Comparison of ENCODE assay signal across 8 mouse cellular contexts in the genomic region with DNA sequence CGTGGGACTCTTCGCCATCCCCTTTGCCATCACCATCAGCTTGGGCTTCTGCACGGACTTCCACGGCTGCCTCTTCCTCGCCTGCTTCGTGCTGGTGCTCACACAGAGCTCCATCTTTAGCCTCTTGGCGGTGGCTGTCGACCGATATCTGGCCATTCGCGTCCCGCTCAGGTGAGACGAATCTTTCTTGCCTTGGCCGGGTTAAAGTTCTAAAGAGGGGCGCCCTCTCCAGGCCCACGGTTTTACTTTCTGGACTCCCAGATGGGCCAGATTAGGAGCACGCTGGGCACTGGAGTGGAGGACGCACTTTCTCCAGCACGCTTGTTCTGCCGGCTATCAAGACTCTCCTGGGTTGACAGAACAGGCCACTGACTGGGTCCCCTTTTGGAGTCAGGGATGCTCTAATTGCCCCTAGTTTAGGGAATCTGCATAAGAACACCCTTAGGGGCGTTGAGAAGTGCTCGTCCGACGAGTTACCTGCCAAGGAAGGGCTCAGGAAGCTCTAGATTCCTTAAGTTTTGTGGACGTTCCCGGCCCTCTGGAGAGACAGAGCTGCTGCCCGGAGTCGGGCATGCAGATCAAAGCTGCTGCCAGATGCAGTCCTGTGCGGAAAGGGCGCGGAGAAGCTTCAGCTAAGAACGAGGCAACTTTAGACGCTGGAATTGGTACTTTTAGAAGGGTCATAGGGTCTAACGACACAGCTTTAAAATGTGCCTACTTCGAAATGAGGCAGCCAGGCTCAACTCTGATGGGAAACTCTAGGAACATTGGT. TPM values are rescaled to one million over a fixed set of nuclear protein-coding genes. Genes with fewer than 3 reads are reported as not detected.
DNase-seq lines count a peak whose midpoint lies in the region; ATAC-seq and TF ChIP-seq lines count a peak whose summit lies in the region.

No protein-coding gene starts in this region.

- H3K4me2 ChIP-seq in heart, postnatal 0 days (ENCODE audit: low read depth, low read length): peak overlapping the region; percentile 96

- no peak overlapping the region for H3K27ac ChIP-seq in ES-Bruce4 (ENCODE audit: insufficient read depth, low read length)
- H3K27ac ChIP-seq in heart, postnatal 0 days (ENCODE audit: low read depth): no peak overlapping the region

- ATAC-seq in heart, postnatal 0 days (ENCODE audit: insufficient read depth, low read depth): no peak; the same call in 1 of the 2 replicates
- 0 out of 2 replicates have a peak, but pooled peaks have one; percentile 13 for ATAC-seq in megakaryocyte-erythroid progenitor cell, adult 5-6 weeks (replicated peaks; ENCODE audit: low FRiP score, low TSS enrichment, poor library complexity, severe bottlenecking)

- H3K9ac ChIP-seq in ES-Bruce4 (ENCODE audit: low read depth, poor library complexity, severe bottlenecking): peak overlapping the region; percentile 62
- peak overlapping the region; percentile 10; the same call in 1 of the 2 replicates for H3K9ac ChIP-seq in heart, postnatal 0 days (replicated peaks; ENCODE audit: low read depth, low read length)

- no peaks in the 10 kb centered on the region for H3K36me3 ChIP-seq in ES-Bruce4 (ENCODE audit: control insufficient read depth, insufficient read depth, low read length, poor library complexity, severe bottlenecking)
- H3K36me3 ChIP-seq in heart, postnatal 0 days (replicated peaks; ENCODE audit: control insufficient read depth, insufficient read depth, low read length): no peaks in the 10 kb centered on the region

- no peaks in the 10 kb centered on the region for H3K4me1 ChIP-seq in ES-Bruce4 (ENCODE audit: control insufficient read depth, insufficient read depth, low read length)
- H3K4me1 ChIP-seq in heart, postnatal 0 days (ENCODE audit: control insufficient read depth, insufficient read depth): peaks cover 8% of the 10 kb centered on the region

- no peak for TF ChIP-seq POLR2A in ES-Bruce4 (IDR thresholded peaks at IDR 0.05; ENCODE audit: insufficient read depth, low read length)

- peak overlapping the region; percentile 70 for H3K4me3 ChIP-seq in ES-Bruce4 (ENCODE audit: low read depth, low read length)
- peak overlapping the region; percentile 58 for H3K4me3 ChIP-seq in heart, postnatal 0 days (ENCODE audit: low read depth, low read length)

- TF ChIP-seq EP300 in ES-Bruce4 (IDR thresholded peaks at IDR 0.05; ENCODE audit: insufficient read depth, low read depth, low read length): no peak
- TF ChIP-seq EP300 in heart, postnatal 0 days (IDR thresholded peaks at IDR 0.05; ENCODE audit: low read depth): no peak

- peak; percentile 12 for TF ChIP-seq CTCF in ES-Bruce4 (IDR thresholded peaks at IDR 0.05; ENCODE audit: low read depth, low read length)
- no peak for TF ChIP-seq CTCF in heart, postnatal 0 days (IDR thresholded peaks at IDR 0.05; ENCODE audit: low read depth)

- peaks cover 4% of the 10 kb centered on the region for H3K27me3 ChIP-seq in ES-Bruce4 (ENCODE audit: control insufficient read depth, insufficient read depth, low read length, poor library complexity, severe bottlenecking)
- peaks cover 47% of the 10 kb centered on the region for H3K27me3 ChIP-seq in heart, postnatal 0 days (ENCODE audit: control insufficient read depth, insufficient read depth, low read length)

- WGBS in heart, postnatal 0 days: 6% methylated on average over 35 of the region's 35 CpGs

- peaks cover 3% of the 10 kb centered on the region; the same call in 1 of the 2 replicates for H3K9me3 ChIP-seq in ES-Bruce4 (replicated peaks; ENCODE audit: control insufficient read depth, insufficient read depth, low read length, poor library complexity, severe bottlenecking)
- no peaks in the 10 kb centered on the region for H3K9me3 ChIP-seq in heart, postnatal 0 days (replicated peaks; ENCODE audit: control insufficient read depth, low read length)

- peak; percentile 16 to 75 for DNase-seq in adrenal gland, adult (ENCODE audit: inconsistent age in 2 of 2, low spot score in 1 of 2)
- DNase-seq in adrenal gland, adult 8-10 months: no peak
- peak; percentile 30 for DNase-seq in cerebellum, postnatal 36 days
- DNase-seq in heart, postnatal 0 days (ENCODE audit: low spot score): no peak
- DNase-seq in kidney, postnatal 4 days: peak; percentile 65 to 75
- peak; percentile 68 for DNase-seq in yolk sac, embryonic 10.5 days (ENCODE audit: low spot score)

RNA-seq across cellular contexts. Expression of a gene that starts 0.7 kb away (rescaled TPM):
- 1 to 10 TPM; 1.0 to 2.8 (median 1.2) TPM for total RNA-seq in adrenal gland, adult 8-10 months (2022)
- 0.43 and 0.84 TPM in 2 replicates for polyA plus RNA-seq in ES-Bruce4 (2011; ENCODE audit: insufficient read depth, insufficient read length, low read depth, missing spikeins)
- total RNA-seq in heart, postnatal 0 days (2014; rRNA removed; ENCODE audit: low replicate concordance): 0.11 and 0.62 TPM in 2 replicates
- polyA plus RNA-seq in heart, postnatal 0 days (2015; fragmentation: Nextera tagmentation; extraction: Ambion mirVana): 0.57 and 0.74 TPM in 2 replicates
- total RNA-seq in megakaryocyte-erythroid progenitor cell, adult 5-6 weeks (2014; fragmentation: Nextera tagmentation): not detected in 2 replicates
- not detected in 2 replicates for total RNA-seq in megakaryocyte-erythroid progenitor cell, adult 5-6 weeks (2017)

RNA-seq across cellular contexts. Expression of a gene that starts 31.7 kb away (rescaled TPM):
- 10 to 100 TPM; 12.1 to 19.5 (median 16.7) TPM for total RNA-seq in adrenal gland, adult 8-10 months (2022)
- polyA plus RNA-seq in ES-Bruce4 (2011; ENCODE audit: insufficient read depth, insufficient read length, low read depth, missing spikeins): 20.2 and 22.1 TPM in 2 replicates
- 14.6 and 43.3 TPM in 2 replicates for total RNA-seq in heart, postnatal 0 days (2014; rRNA removed; ENCODE audit: low replicate concordance)
- polyA plus RNA-seq in heart, postnatal 0 days (2015; fragmentation: Nextera tagmentation; extraction: Ambion mirVana): 39.0 and 43.3 TPM in 2 replicates
- 14.7 and 14.9 TPM in 2 replicates for total RNA-seq in megakaryocyte-erythroid progenitor cell, adult 5-6 weeks (2014; fragmentation: Nextera tagmentation)
- total RNA-seq in megakaryocyte-erythroid progenitor cell, adult 5-6 weeks (2017): 7.7 and 9.5 TPM in 2 replicates

RNA-seq across cellular contexts. Expression of a gene that starts 31.8 kb away (rescaled TPM):
- total RNA-seq in adrenal gland, adult 8-10 months (2022): 10 to 100 TPM; 23.7 to 26.7 (median 25.8) TPM
- 29.6 and 32.3 TPM in 2 replicates for polyA plus RNA-seq in ES-Bruce4 (2011; ENCODE audit: insufficient read depth, insufficient read length, low read depth, missing spikeins)
- 26.9 and 31.2 TPM in 2 replicates for total RNA-seq in heart, postnatal 0 days (2014; rRNA removed; ENCODE audit: low replicate concordance)
- 20.1 and 21.3 TPM in 2 replicates for polyA plus RNA-seq in heart, postnatal 0 days (2015; fragmentation: Nextera tagmentation; extraction: Ambion mirVana)
- 9.9 and 14.9 TPM in 2 replicates for total RNA-seq in megakaryocyte-erythroid progenitor cell, adult 5-6 weeks (2014; fragmentation: Nextera tagmentation)
- 12.1 and 23.5 TPM in 2 replicates for total RNA-seq in megakaryocyte-erythroid progenitor cell, adult 5-6 weeks (2017)

Comparison
In these comparisons a context has a peak if more than half of its experiments do, and no peak if none do; other contexts are left out.
1. DNase-seq: peak in adrenal gland, adult (2 of 2), cerebellum, postnatal 36 days (2 of 2), kidney, postnatal 4 days (2 of 2) and yolk sac, embryonic 10.5 days (single experiment); none in adrenal gland, adult 8-10 months (single experiment) and heart, postnatal 0 days (single experiment).